Mouse (Mus musculus): ENCODE measurements around the gene Large2.

GRCm38 (mm10) chr2:92361795-92362194, 12.9 kb downstream of the Large2 start:
- no peak for TF ChIP-seq TCF12 (IDR thresholded peaks at IDR 0.05; ENCODE audit: low read depth, low read length)
- no peak for TF ChIP-seq ZNF384 (IDR thresholded peaks at IDR 0.05; ENCODE audit: low read depth, low read length)
- TF ChIP-seq MAX (IDR thresholded peaks at IDR 0.05; ENCODE audit: low read length): no peak
- TF ChIP-seq POLR2A (IDR thresholded peaks at IDR 0.05; ENCODE audit: low read depth, low read length): no peak
- no peak for TF ChIP-seq CTCF (conservative IDR thresholded peaks at IDR 0.05 in 1 of 2, IDR thresholded peaks at IDR 0.05 in 1 of 2; ENCODE audit: low read depth in 2 of 2, low read length in 2 of 2)
- no peak for TF ChIP-seq RAD21 (IDR thresholded peaks at IDR 0.05; ENCODE audit: low read depth, low read length)
